Mouse (Mus musculus) cerebellum, adult 9-10 months (tissue): ENCODE measurements around the gene Plxnd1.
A peak's percentile ranks its signal among the peaks of the same experiment; 100 is the strongest.

ENCODE experiments used
- DNase-seq: peaks from one replicate; pipeline ENCODE4 v3.0.0; 2022

Gene Plxnd1

DNA sequence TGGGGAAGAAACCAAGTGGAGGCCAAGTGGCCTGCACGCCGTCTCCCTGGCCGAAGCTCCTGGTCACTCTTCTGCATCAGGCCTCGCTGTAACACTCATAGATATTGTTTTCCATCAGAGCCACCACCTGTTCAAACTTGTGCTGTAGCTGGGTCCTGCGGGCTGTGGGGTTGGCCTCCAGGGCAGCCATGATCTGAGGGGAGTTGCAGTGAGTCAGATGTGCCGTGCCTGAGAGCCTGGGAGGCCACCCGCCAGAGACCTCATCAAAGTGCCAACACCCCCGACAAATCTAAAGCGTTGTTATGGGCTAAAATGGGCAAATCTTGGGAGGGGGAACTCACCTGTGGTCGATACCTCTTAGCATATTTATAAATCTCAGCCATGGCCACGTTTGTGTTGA is 39.1 kb downstream of the Plxnd1 start:
- no peak for DNase-seq

DNA sequence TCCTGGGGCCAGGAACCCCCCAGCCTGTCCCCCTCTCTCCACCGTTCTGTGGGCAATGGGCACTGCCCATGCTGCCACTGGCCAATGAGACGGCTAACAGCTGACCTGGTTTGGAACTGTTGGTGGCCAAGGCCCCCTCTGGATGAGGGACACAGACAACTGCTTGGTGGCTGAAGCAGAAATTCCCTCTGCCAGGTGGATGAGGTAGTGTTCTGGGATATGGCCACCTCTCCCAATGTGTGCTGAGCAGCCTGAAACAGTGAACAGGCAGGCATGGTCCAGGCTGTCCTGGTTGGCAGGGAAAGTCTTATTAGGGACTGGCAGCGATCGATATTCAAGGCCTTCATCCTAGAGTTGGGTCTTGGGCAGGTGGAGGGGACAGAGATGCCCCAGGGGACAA is 39.6 kb downstream of the Plxnd1 start:
- peak; percentile 77 for DNase-seq

DNA sequence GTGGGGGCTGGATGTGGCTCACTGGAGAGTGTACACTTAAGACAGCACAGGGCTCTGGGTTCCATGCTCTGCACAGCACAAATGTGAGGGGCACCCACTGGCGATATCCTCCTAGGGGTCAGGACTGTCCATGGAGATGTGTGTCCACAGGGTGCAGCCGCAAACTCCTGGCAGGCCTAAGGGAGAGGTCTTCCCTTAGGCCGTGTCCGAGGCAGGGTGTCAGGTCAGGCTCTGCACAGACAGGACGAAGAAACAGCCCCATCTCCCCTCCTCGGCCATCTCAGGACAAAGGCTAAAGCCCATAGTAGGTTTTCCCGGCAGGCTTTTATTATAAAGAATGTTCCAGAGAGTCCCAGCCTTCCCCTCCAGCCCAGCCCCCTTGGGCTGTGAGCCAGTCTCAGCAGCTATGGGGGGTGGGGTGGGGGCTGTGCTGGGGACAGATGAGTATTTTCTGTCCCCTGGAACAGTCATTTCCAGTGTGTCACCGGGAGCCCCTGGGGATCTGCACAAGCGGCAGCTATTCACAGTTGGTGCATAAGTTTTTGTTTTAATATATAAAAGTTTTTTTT is 40.2 kb downstream of the Plxnd1 start:
- no peak for DNase-seq

DNA sequence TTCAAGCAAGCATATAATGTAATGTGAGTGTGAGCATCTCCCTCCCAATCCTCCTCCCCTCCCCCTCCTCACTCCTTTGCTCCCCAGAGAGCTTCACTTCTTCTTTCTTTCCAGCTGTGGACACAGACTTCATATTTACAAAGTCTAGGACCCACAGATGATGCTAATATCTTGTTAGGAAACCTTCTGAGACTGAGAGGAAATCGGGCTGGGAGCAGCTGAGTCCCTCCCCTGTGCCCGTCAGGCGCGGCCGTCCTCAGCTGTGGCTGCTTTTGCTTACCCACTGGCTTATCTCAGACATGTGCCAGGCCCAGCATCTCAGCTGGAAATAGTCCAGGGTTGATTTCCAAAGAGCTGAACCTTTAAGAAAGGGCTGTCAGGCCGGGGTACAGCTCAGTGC is 48.4 kb downstream of the Plxnd1 start:
- no peak for DNase-seq

DNA sequence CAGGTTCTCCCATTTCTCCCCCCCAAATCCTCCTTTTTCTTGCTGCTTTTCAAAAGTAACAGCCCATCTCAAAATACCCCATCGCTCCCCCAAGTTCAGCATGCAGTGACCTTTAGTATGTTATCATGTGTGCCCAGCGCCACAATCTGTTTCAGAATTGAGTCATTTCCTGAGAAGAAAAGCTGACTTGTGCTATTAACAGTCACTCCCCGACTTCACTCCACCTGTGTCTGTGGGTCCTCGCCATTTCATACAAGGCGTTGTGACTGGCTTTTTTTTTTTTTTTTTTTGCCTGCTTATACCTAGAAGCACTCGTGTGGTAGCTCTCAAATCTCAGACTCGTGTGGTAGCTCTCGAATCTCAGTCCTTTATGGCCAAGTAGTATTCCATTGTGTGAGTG is 49.2 kb downstream of the Plxnd1 start:
- DNase-seq = no peak

DNA sequence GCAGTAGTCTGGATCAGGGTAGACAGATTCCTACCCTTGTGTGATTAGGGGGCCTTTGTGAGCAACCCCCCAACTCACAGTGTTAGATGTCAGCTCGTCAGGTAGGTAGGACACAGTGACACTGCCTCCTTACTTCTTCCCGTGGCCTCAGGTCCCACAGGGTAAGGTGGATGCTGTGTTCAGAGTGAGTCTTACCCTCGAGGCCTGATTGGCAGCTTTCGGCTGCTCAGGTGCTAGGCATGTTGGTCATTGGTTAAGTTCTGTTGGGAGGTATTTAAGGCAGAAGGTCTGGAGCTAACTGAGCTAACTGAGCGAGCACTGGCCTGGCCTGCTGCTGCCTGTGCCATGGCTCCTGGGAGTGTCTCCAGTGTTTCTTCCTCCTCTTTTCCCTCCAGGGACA is 50.2 kb downstream of the Plxnd1 start, which contains the start of gene H1foo:
H1foo (plus strand) TSS at position 301 of the 400 bp plus-strand sequence.
- no peak for DNase-seq

DNA sequence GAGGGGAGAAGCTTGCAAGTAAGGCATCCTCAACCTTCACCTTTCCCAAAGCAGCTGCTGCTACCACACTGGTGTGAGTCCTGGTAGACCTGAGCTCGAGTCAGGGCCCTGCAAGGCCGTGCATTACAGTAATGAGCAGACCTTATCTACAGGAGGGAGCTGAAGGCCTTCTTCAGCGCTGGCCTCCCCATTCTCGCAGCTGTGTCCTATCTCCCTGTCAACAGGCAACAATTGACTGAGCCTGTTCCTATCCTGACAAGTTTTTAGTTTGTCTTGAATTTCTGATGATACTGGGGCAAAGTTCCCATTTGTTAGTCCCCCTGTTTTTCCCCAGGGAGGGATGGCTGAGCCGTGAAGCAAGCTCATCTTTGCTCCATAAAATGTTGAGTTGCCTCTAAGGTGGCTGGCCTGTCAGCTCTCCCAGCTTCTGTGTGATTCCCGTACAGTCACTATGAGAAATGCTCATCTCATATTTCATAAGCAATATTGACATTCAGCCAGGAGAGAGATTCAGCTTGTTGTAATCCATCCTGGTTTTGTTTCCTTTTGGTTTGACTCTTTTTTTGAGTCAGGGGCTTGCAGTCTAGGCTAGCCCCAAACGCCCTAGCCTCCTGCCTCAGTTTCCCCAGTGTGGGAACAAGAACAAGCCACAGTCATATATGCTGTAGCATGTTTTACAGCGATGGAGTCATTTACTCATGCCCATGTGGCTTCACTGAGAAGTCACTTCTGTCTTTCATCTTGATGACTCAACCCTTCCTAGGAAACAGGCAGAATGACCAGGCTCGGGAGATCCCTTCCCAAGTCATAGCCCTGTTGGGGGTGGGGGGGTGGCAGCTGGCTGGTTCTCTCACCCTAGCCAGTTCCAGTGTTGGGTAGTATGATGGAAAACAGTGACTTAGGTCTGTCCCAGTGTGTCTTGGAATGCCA is 51.0 kb downstream of the Plxnd1 start:
- DNase-seq = no peak

DNA sequence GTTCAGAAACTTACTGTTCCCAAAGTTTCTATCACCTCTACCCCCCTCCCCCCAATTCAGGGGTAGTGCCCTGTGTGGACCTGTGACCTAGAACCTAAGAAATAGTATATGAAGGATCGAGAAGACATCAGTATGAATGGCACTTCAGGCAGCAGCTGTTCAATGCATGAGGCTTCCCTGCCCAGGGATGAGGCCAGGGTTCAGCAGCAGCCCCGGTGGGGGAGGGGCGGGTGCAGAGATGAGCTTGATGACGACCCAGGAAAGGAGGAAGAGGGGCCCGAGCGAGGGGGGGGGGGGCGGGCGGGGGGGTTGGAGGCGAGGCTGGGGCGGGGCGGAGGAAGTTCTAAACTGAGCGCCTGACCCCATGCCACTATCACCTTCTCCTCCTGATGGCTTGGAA is 53.7 kb downstream of the Plxnd1 start:
- DNase-seq = no peak

DNA sequence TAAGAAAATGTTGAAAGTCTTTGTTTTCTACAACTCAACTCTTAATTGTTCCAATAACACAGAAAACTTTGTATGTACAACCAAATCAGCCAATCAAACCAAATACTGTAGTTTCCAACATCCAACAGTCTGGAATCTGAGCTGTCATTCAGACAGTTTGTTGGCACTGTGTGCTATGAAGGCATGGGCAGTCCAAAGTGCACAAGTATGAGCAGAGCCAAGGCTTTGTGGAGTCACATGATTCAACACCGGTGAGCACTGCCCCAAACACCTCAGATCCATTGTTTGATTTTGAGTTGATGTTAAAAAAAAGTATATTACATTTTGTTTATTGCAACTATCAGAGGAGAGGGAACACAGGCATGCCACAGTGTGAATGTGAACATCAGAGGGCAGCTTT is 54.2 kb downstream of the Plxnd1 start:
- no peak for DNase-seq

DNA sequence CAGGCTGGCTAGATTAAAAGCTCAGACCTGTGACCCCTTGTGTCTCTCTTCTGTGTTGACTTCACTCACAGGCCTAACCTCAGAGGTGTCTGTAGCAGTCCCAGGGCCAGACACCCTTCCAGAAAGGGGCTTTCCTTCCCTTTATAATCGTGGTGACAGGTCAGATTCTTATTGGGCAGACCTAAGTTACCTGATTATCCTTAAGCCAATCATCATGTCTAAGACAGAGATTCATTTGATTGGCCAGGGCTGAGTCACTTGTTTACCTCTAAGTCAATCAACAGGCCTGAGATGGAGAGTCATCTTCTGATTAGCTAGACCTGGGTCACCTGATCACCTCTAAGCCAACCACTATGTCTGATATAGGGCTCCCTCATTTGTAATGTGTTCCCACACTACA is 56.0 kb downstream of the Plxnd1 start:
- no peak for DNase-seq

DNA sequence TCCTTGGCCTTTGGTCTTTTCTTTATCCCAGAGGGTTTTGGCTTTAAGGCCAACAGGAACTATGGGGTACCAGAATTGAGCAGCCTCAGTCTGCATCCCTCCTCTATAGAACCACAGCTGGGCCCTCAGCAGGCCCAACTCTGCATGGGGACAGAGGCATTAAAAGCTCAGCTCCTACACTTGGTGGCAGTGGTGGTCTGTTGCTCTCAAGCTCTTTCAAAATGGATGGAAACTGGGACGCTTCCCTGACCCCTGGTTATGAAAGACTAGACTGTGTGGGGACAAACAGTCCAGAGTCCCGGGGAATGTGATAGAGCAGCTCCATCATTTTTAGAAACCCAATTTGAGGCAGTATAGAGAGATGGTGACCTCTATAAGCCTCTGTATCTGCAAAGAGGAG is 56.8 kb downstream of the Plxnd1 start:
- no peak for DNase-seq

DNA sequence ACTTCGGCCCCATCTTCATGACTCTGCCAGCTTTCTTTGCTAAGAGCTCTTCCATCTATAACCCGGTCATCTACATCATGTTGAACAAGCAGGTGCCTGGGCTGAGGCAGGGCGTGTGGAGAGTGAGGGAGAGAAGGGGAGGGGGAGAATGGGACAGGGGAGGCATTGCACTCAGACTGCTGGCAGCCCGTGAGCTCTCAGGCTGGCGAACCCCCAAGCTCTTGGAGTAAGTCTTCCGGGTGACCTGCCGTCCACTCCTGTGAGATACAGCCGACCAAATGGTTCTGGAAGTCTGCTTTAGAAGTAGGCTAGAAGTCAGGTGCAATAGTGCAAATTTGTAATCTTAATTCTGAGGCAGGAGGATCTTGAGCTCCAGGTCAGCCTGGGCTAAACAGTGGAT is 59.3 kb downstream of the Plxnd1 start:
- DNase-seq = no peak

DNA sequence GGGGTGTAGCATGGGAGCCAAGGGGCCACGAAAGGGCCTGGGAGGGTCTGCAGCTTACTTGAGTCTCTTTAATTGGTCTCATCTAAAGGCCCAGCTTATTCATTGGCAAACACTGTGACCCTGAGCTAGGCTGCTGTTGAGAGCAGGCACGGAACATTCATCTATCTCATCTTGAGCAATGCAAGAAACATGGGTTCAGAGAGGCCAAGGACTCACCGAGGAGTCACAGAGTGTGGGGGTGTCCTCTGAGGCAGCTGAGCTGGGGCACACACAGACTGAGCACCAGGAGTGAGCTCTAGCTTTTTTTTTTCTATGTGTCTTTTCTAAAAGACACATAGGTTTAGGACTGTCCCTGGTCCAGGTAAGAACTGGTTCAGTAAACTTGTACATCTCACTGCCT is 62.4 kb downstream of the Plxnd1 start:
- no peak for DNase-seq

DNA sequence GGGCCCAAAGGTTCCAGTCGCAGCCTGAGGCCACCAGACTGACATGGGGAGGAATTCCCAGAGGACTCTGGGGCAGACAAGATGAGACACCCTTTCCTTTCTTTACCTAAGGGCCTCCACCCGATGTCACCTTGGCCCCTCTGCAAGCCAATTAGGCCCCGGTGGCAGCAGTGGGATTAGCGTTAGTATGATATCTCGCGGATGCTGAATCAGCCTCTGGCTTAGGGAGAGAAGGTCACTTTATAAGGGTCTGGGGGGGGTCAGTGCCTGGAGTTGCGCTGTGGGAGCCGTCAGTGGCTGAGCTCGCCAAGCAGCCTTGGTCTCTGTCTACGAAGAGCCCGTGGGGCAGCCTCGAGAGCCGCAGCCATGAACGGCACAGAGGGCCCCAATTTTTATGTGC is 63.2 kb downstream of the Plxnd1 start, which contains the start of gene Rho:
Rho (plus strand) TSS at position 110 of the 400 bp plus-strand sequence.
- DNase-seq = no peak

DNA sequence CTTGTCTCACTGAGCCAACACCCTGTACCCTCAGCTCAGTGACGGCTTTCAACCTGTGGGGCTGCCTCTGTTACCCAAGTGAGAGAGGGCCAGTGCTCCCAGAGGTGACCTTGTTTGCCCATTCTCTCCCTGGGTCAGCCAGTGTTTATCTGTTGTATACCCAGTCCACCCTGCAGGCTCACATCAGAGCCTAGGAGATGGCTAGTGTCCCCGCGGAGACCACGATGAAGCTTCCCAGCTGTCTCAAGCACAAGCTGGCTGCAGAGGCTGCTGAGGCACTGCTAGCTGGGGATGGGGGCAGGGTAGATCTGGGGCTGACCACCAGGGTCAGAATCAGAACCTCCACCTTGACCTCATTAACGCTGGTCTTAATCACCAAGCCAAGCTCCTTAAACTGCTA is 64.8 kb downstream of the Plxnd1 start:
- DNase-seq = no peak

DNA sequence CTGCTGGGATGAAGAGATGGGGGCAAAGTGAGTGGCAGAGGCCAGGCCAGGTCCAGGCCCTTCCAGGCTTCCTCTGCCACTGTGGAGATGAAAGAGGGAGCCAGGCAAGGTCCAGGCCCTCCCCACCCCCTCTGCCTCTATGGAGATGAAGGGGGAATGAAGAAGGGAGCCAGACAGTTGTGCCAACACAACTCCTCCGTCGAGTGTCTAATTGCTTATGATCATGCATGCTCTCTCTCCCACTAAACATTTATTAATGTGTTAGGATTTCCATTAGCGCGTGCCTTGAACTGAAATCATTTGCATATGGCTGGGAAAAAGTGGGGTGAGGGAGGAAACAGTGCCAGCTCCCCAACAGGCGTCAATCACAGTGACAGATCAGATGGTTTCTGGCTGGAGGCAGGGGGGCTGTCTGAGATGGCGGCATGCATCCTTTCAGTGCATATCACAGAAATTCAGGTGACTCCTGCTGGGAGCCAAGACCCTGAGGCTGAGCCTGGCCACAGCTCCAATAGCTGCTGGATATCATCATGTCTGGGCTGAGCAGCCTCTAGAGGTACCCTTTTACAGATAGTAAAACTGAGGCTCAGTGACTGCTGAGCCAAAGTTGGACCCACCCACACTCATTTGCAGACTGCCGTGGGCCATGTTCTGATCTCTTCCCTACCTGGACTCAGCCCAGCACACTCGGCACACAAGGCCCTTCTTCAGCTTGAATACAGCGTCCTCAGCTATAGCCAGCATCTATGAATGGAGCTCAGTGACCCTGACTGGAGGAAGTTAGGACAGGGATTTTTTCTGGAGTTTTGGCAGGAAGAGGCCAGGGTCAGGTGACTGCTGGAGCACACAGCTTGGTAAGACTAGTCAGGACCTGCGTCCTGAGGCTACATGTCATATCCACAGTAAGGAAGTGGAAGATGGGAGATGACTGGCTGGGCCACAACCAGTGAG is 67.2 kb downstream of the Plxnd1 start:
- no peak for DNase-seq

DNA sequence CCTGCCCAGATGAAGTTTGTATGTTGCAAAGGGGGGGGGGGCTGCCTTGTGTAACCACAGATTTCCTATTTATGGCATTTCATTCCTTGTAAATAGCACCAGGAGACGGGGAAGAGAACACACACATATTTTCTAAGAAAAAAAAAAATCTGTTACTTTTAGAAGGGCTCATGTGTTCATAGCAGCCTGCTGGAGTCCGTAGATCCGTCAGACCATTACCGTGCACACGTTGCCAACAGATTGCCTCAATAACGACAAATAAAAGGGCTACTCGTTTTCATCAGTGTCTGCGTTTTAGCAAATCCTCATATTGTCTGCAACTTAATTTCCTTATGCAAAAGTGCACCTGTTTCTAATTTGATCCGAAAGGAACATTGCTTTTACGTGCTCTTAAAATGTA is 68.4 kb downstream of the Plxnd1 start:
- no peak for DNase-seq

DNA sequence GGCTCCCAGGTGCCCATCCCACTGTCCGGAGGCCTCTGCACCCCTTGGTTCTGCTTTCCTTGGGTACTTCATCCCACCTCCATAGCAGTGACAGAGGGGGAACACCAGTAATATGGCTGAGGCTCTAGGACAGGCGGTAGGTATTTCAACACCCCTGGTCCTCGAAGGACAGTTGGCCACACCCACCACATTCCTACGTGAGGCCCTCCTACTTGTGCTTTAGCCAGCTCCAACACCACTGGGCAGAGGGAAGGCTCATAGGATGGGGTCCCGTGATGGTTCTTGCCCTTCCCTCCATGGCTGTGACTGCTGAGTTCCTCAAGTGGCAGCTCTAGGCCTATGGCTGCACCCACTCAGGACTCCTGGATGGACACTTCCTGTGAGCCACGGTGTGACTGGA is 70.0 kb downstream of the Plxnd1 start:
- DNase-seq = no peak

DNA sequence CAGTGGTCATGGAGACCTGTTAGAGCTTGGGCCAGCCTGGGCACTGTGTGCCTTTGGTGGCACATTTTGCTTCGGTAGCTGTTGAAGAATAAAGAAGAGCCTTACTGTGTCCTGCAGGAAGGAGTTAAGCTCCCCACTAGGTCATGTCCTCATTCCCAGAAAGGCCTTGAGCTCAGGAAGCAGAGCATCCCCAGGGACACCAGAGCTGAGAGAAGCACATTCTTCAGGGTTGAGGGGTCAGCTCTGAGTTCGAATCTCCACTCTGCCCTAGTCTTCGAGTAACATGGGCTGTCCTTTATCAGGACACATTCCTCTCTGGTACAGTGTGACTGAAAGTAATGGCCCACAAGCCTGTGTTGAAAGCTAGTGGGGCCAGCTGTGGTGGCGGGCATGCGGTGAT is 74.9 kb downstream of the Plxnd1 start:
- no peak for DNase-seq

DNA sequence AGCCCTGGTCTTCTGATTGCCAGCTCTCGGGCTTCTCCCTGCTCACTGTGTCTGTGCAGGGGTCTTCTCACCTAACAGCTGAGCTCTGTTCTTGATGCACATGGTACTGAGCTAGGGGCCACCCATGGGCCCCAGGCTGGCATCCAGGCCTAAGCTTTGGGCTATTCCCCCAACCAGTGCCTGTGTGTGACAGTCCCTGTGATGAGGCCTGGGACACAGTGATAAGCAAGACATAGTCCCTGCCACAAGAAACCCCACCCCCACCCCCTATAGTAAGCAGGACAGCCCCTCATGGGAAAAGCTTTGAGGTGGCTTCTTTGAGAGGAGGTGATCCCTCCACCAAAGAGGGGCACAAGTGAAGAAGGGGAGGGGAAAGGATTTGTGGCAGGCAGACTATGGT is 76.2 kb downstream of the Plxnd1 start:
- no peak for DNase-seq

DNA sequence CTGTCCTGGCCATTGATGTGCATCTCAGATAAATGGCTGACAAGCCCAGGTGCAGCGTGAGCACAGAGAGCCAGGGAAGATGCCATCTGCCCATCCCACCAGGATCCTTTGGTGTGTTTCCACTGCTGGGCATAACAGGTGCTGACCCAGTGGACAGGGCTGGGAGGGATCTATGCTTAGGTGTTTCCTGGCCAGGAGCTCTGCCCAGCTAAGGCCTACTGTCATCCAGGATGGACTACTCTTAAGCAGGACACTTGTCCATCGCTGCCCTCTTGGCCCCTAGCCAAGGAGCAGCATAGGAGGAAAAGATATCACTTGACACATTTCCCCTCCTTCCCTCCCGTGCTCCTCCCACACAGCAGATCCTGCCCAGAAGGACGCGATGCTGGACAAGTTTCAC is 78.2 kb downstream of the Plxnd1 start:
- peak; percentile 78 for DNase-seq

DNA sequence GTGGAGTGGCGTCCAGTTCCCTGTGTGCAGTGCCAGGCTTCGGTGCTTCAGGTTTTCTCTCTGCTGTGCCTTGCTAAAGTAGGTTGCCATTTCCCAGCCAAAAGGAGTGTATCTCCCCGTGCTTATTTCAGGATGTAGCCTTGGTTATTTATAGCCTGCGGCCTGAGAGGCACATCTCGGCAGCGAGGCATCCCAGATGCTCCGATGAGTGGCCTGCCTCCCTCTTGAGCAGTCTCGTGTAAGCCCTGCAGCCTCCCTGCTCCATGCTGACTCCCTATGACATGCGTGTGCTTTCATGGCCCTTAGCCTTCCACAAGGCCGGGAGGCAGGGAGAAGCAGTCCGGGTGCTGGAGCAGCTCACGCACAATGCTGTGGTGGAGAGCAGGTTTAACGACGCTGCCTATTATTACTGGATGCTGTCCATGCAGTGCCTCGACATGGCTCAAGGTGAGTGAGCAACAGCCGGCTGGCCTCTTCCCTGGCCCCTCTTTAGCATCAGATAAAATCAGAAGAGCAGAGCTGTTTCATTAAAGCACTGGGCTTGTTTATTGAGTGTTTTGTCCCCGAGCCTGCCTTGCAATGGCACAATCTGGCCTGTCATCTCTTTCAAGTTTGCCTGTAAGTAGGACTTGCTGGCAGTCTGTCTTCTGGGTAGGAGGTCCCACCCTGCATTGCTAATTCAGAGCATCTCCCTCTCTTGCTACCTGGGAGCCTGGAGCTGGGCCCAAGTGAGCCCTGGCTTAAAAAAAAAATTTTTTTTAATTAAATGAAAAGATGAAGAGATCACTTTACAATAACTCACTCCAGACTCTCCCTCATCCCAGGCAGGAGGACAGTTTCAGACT is 79.0 kb downstream of the Plxnd1 start:
- DNase-seq = peak; percentile 80
